Mouse (Mus musculus): ENCODE results near the gene Epdr1. TPM values are rescaled to one million over a fixed set of nuclear protein-coding genes. Genes with fewer than 3 reads are reported as not detected.

Gene Epdr1
- polyA plus RNA-seq, 1 experiment, result 175 TPM

- no peak for DNase-seq
- H3K27me3 ChIP-seq (ENCODE audit: control insufficient read depth, insufficient read depth, low read length), result no peaks in the 10 kb centered on the region
- H3K4me1 ChIP-seq (ENCODE audit: control insufficient read depth, insufficient read depth, low read length), result no peaks in the 10 kb centered on the region
- 92% methylated on average over 4 of the region's 4 CpGs for WGBS
- TF ChIP-seq CTCF (IDR thresholded peaks at IDR 0.05; ENCODE audit: borderline replicate concordance, insufficient read depth, low read depth, low read length), result no peak
- no peak for TF ChIP-seq POLR2A (IDR thresholded peaks at IDR 0.05; ENCODE audit: borderline replicate concordance, insufficient read depth, low read length)
- H3K27ac ChIP-seq (ENCODE audit: insufficient read depth, low read length), result no peak overlapping the region
- no peak overlapping the region for H3K4me3 ChIP-seq (replicated peaks; ENCODE audit: insufficient read depth, low read depth, low read length)
Observed at GRCm38 (mm10) chr13:19555391-19555790, 64.3 kb downstream of the Epdr1 start.

Other genes starting within 250 kb of the Epdr1 start
- gene Stard3nl, start 224.1 kb downstream of the Epdr1 start, polyA plus RNA-seq (2012; rRNA removed), result 85.8 and 86.2 TPM in 2 replicates
- 2.8 and 4.0 TPM in 2 replicates for gene Sfrp4, start 3.2 kb upstream of the Epdr1 start, polyA plus RNA-seq (2012; rRNA removed)
- not detected in 2 replicates for gene Nme8, start 77.9 kb upstream of the Epdr1 start, polyA plus RNA-seq (2012; rRNA removed)
- gene Gpr141, start 204.3 kb upstream of the Epdr1 start, polyA plus RNA-seq (2012; rRNA removed), result not detected in 2 replicates

All from cerebellum, adult 2 months (tissue).